Mouse (Mus musculus) forebrain, embryonic 13.5 days (tissue): ENCODE data around the gene Gmds. TPM values are rescaled to one million over a fixed set of nuclear protein-coding genes. Genes with fewer than 3 reads are reported as not detected.

Experiments used
- ATAC-seq: fragments of 200-750 bp; cut with Nextera tagmentation; 2 replicates; pipeline ENCODE4 v1.8.0; 2017
- H3K27ac ChIP-seq: fragments of 300-500 bp; sonication (generic); 2 replicates; pipeline ENCODE4 v1.5.1; 2015; ENCODE audit warnings: inconsistent platforms, mild to moderate bottlenecking, moderate library complexity
- H3K27me3 ChIP-seq: fragments of 300-500 bp; sonication (generic); 2 replicates; pipeline ENCODE4 v1.6.1; 2015; ENCODE audit warnings: mild to moderate bottlenecking, inconsistent platforms
- H3K36me3 ChIP-seq: fragments of 300-500 bp; sonication (generic); 2 replicates; pipeline ENCODE4 v1.6.1; 2015; ENCODE audit warnings: mild to moderate bottlenecking, inconsistent platforms; ENCODE audit not compliant: poor library complexity, severe bottlenecking
- H3K4me1 ChIP-seq: fragments of 300-500 bp; sonication (generic); 2 replicates; pipeline ENCODE4 v1.6.1; 2015; ENCODE audit warnings: inconsistent platforms
- H3K4me2 ChIP-seq: fragments of 300-500 bp; sonication (generic); 2 replicates; pipeline ENCODE4 v1.6.1; 2015; ENCODE audit warnings: inconsistent platforms, mild to moderate bottlenecking, moderate library complexity
- H3K4me3 ChIP-seq: fragments of 300-500 bp; sonication (generic); 2 replicates; pipeline ENCODE4 v1.5.1; 2015; ENCODE audit warnings: mild to moderate bottlenecking, inconsistent platforms
- H3K9ac ChIP-seq: fragments of 300-500 bp; sonication (generic); 2 replicates; pipeline ENCODE4 v1.6.1; 2015; ENCODE audit warnings: mild to moderate bottlenecking, inconsistent platforms
- H3K9me3 ChIP-seq: fragments of 300-500 bp; sonication (generic); replicated peaks from 2 replicates; pipeline ENCODE4 v1.6.1; 2016; ENCODE audit warnings: inconsistent platforms
- WGBS: fragments of 180-500 bp; shearing (Covaris S2); methylation state at CpG from one replicate; pipeline ENCODE4 v1.1.7; 2015; 5-methylcytosine and 5-hydroxymethylcytosine counted together
- polyA plus RNA-seq: library from polyadenylated mRNA; unstranded; fragments of >200 nt; fragmentation: Nextera tagmentation; extraction: Ambion mirVana; gene quantifications from 2 replicates; pipeline ENCODE4 v1.2.1, GENCODE M21; 2015

Gmds gene
- polyA plus RNA-seq, 1 experiment from 2014 or later, result 28.5 TPM

DNA sequence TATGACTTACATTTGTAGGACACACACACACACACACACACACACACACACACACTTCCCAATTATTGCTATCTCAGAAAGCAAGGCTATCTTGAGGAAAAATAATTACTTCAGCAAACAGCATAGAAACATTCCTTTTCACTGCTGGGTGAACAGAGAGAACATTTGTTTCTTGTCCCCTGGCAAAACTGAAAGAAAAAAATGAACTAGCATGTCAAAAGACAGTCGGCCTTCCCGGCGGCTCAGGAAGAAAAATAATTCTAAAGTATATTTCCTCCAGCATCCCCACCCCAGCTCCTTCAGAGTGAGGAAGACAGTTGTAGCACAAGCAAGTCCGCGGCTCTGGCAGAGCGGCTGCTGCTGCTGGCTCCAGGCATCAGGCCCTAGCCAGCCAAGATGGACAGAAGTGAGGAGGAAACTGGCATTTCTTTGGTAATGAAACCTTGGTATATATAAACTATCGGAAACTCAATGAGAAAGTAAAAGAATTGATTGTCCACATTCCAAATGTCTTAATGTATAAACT is 330.4 kb downstream of the Gmds start:
- H3K27me3 ChIP-seq, result no peaks in the 10 kb centered on the region
- no peak overlapping the region for H3K4me3 ChIP-seq
- no peak overlapping the region for H3K4me2 ChIP-seq
- H3K9ac ChIP-seq, result no peak overlapping the region
- WGBS, result 67% methylated on average over 7 of the region's 7 CpGs
- no peaks in the 10 kb centered on the region for H3K9me3 ChIP-seq
- H3K27ac ChIP-seq, result no peak overlapping the region
- no peaks in the 10 kb centered on the region for H3K4me1 ChIP-seq
- H3K36me3 ChIP-seq, result no peaks in the 10 kb centered on the region
- no peak for ATAC-seq

DNA sequence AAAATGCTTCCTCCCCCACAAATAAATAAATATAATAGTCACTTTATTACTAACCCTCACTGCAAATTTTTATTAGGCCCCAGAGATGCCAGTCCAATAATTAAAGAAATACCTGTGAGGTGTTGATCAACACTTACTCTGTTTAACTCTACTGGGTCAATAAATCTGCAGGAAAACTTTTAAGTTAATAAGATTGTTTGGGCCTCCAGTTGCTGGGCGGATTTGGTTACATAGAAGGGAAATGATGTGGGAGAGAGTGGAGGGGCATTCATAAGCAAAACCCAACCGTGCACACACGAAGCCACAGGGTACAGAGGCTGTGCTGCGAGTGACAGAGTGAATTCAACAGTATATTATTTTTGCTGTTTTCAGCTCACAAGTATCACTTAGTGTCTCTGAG is 345.1 kb downstream of the Gmds start:
- no peaks in the 10 kb centered on the region for H3K27me3 ChIP-seq
- ATAC-seq, result no peak
- no peak overlapping the region for H3K4me3 ChIP-seq
- H3K4me2 ChIP-seq, result no peak overlapping the region
- H3K4me1 ChIP-seq, result 0 out of 2 replicates have a peak, but pooled peaks cover 8% of the 10 kb centered on the region
- 0 out of 2 replicates have a peak, but pooled peaks cover 3% of the 10 kb centered on the region for H3K9me3 ChIP-seq
- no peaks in the 10 kb centered on the region for H3K36me3 ChIP-seq
- H3K9ac ChIP-seq, result no peak overlapping the region
- H3K27ac ChIP-seq, result no peak overlapping the region
- WGBS, result 64% methylated on average over 4 of the region's 4 CpGs

DNA sequence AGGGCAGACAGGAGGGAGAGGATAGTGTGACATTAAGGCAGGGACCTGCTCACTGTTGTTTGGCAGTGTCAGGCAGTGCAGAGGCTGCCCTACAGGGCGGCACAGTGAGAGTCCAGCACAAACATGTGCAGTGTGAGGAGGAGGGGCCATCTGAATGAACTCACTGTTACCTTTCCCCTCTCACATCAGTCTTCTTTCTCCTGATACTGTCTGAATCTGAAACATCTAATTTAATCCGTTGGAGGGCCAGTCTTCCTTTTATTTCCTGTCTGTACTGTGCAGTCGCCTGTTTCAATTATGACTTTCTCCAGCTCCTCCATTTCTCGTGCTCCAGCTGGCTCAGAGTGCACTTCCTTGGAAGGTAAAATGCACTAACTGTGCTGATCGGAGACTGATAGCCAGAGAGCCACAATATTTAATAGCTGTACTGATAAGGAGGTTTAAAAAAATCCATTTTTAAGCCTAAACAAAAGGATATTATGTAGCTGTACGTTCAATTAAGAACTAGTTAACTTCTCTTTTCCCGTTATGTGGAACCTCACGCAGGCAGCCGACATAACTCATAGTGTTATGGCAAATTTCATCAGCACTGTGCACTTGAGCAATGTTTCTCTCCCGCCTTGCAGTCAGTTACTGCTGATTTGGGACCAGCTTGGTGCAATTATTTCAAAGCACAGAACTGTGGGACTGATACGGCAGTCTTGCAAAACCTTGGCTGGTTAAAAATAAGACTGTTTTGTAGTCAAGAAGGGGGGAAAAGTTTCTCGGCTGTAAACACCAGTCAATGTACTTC is 345.9 kb downstream of the Gmds start:
- no peak overlapping the region for H3K4me3 ChIP-seq
- 0 out of 2 replicates have a peak, but pooled peaks cover 8% of the 10 kb centered on the region for H3K4me1 ChIP-seq
- no peak overlapping the region for H3K27ac ChIP-seq
- 0 out of 2 replicates have a peak, but pooled peaks cover 3% of the 10 kb centered on the region for H3K9me3 ChIP-seq
- H3K36me3 ChIP-seq, result no peaks in the 10 kb centered on the region
- no peak overlapping the region for H3K9ac ChIP-seq
- no peak overlapping the region for H3K4me2 ChIP-seq
- H3K27me3 ChIP-seq, result no peaks in the 10 kb centered on the region
- 55% methylated on average over 12 of the region's 12 CpGs for WGBS
- peak; percentile 75 for ATAC-seq

DNA sequence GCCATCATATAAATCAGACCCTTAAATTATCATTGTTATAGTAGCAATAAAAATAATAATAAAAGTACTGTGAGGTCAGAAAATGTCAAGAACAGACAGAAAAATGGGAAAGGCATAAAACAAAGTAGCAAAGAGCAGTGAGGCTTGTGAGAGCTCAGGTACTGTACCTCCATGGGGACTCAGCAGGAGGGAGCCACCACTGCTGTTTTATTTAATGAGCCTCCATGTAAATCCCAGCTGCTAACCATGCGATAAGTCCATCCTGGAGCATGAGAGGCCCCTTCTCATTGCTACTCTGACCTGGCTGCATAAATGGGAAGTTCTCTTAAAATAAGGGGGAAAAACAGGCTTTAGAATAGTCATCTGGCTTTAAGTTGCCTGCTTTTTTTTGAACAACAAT is 357.3 kb downstream of the Gmds start:
- no peaks in the 10 kb centered on the region for H3K27me3 ChIP-seq
- H3K4me1 ChIP-seq, result no peaks in the 10 kb centered on the region
- ATAC-seq, result no peak
- H3K27ac ChIP-seq, result no peak overlapping the region
- no peak overlapping the region for H3K4me3 ChIP-seq
- no peaks in the 10 kb centered on the region for H3K9me3 ChIP-seq
- H3K9ac ChIP-seq, result no peak overlapping the region
- WGBS, result 92% methylated on average over 1 of the region's 1 CpGs
- H3K4me2 ChIP-seq, result no peak overlapping the region
- no peaks in the 10 kb centered on the region for H3K36me3 ChIP-seq

DNA sequence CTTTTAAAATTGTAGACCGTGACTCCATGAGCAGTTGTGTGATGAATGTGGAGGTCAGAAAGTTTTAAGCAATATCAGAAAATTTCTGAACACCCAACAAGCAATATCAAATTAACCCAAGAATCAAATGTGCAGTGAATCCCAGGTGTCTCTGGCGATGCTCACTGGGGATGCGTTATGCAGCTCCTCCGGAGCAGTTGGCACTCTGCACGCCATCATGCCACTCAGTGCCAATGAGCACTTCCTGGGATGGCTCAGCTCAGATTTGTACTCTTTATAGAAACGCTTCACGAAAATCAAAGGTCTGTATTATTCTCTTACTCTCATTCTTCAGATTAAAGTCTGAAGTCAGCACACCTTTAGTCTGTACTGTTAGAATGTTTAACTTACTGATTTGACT is 360.4 kb downstream of the Gmds start:
- 93% methylated on average over 7 of the region's 7 CpGs for WGBS
- H3K4me1 ChIP-seq, result no peaks in the 10 kb centered on the region
- no peaks in the 10 kb centered on the region for H3K27me3 ChIP-seq
- H3K36me3 ChIP-seq, result no peaks in the 10 kb centered on the region
- H3K27ac ChIP-seq, result no peak overlapping the region
- H3K9me3 ChIP-seq, result no peaks in the 10 kb centered on the region
- no peak overlapping the region for H3K9ac ChIP-seq
- H3K4me3 ChIP-seq, result no peak overlapping the region
- no peak for ATAC-seq
- no peak overlapping the region for H3K4me2 ChIP-seq

DNA sequence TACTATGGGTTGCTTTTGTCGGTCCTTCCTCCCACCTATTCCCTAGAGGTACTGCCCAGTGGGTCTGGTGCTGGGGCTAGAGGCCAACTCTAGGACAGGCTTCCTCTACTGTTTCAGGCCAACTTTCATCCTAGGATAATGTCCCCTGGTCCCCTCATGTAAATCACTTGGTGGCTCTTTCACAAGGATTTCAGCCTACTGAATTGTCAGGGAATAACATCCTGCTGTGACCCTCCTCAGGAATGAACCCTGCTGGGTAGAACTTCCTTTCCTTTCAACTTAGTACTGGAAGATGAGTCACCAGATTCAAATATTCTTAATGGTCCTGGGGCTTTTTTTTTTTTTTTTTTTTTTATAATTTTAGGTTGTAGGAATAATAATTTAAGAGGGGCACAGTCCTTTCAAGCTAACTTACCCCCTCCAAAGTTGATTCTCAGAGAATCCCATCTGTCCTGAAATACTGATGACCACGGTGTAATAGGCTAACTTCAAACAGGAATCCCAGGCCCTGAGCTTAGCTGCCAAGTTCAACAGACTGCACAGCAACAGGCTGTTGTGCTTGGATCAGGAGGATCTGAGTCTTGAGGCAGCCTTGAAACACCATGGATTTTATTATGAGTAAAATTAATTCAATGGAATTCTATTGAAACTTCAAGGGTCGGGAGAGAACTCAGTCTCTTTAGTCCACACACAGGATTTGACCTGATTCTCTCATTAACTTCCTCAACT is 363.6 kb downstream of the Gmds start:
- no peaks in the 10 kb centered on the region for H3K36me3 ChIP-seq
- H3K4me3 ChIP-seq, result no peak overlapping the region
- ATAC-seq, result no peak
- H3K4me1 ChIP-seq, result 0 out of 2 replicates have a peak, but pooled peaks cover 7% of the 10 kb centered on the region
- no peak overlapping the region for H3K4me2 ChIP-seq
- no peaks in the 10 kb centered on the region for H3K9me3 ChIP-seq
- peak overlapping the region; percentile 40; the same call in 1 of the 2 replicates for H3K27ac ChIP-seq
- no peaks in the 10 kb centered on the region for H3K27me3 ChIP-seq
- no peak overlapping the region for H3K9ac ChIP-seq
- 48% methylated on average over 3 of the region's 3 CpGs for WGBS

DNA sequence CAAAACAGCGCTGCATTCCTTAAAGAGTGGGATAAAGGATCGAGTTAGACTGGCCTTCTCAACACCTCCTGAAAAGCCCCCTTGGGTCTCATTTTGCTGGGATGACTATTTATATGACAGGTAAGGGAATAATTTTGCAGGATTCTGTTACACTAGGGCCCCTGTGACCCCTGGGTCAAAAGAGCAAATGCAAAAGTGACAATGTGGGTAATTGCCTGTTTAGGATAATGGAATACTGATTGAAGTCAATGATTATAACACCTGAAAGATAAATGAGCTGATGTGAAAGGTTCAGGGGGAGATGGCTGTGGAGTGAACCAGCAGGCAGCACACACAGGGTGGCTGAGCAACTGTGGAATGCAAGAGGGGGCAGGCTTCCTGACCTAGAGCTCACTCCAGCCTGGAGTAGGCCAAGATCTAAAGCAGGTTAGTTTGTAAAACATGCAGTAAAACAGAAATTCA is 367.5 kb downstream of the Gmds start:
- 43% methylated on average over 2 of the region's 2 CpGs for WGBS
- no peak overlapping the region for H3K4me2 ChIP-seq
- H3K9me3 ChIP-seq, result no peaks in the 10 kb centered on the region
- no peak overlapping the region for H3K27ac ChIP-seq
- H3K36me3 ChIP-seq, result no peaks in the 10 kb centered on the region
- no peak overlapping the region for H3K9ac ChIP-seq
- H3K4me1 ChIP-seq, result 0 out of 2 replicates have a peak, but pooled peaks cover 7% of the 10 kb centered on the region
- H3K4me3 ChIP-seq, result no peak overlapping the region
- no peak for ATAC-seq
- no peaks in the 10 kb centered on the region for H3K27me3 ChIP-seq

DNA sequence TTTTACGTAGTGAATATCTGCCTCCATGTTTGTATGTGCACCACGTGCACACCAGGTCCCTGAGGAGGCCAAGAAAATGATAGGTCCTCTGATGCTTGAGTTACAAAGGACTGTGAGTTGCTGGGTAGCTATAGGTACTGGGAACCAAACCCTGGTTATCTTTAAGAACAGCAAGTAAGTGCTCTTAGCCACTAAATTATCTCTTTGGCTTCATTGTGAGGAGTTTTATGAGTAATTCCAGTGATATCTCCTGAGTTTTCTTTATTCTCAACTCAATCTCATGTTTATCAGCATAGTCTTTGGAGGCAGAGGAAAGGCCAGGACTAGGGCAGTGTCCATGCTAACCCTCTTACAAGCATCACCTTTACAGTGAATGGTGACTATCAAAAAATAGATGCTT is 370.3 kb downstream of the Gmds start:
- H3K27me3 ChIP-seq, result no peaks in the 10 kb centered on the region
- 97% methylated on average over 2 of the region's 2 CpGs for WGBS
- no peaks in the 10 kb centered on the region for H3K9me3 ChIP-seq
- no peak overlapping the region for H3K4me2 ChIP-seq
- H3K27ac ChIP-seq, result no peak overlapping the region
- no peak overlapping the region for H3K4me3 ChIP-seq
- no peaks in the 10 kb centered on the region for H3K36me3 ChIP-seq
- no peak overlapping the region for H3K9ac ChIP-seq
- no peak for ATAC-seq
- H3K4me1 ChIP-seq, result 0 out of 2 replicates have a peak, but pooled peaks cover 7% of the 10 kb centered on the region

DNA sequence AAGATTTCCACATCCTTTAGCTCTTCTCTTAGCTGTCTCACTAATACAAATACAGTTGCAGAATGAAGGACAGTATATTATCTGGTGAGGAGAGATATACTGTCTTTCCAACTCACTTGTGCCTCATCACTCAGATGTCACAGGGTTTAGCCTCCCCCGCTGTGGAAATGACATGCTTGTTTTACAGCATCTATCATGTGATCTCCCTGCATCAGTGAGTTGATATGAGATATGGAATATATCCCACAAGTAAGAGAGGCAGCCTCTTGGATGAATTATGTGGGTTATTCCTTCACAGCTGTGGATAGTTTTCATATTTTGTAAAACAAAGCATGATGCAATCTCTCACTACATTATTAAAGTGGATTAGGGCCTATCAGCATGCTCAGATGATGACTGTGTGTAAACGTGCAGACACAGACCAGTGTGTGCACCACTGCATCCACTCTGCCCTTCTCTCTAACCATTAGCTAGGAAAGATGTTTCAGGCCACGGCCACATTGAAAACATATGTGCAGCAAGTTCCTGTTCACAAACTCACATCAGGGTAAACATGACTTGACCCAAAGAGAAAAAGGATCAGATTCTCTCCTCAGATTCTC is 371.5 kb downstream of the Gmds start:
- no peak for ATAC-seq
- Histone ChIP-seq H3K9me3 (no peaks in the 10 kb centered on the region), H3K9ac (no peak overlapping the region), H3K27me3 (no peaks in the 10 kb centered on the region), H3K4me3 (no peak overlapping the region), H3K4me2 (no peak overlapping the region), H3K27ac (no peak overlapping the region), H3K4me1 (0 out of 2 replicates have a peak, but pooled peaks cover 7% of the 10 kb centered on the region), H3K36me3 (no peaks in the 10 kb centered on the region)
- 74% methylated on average over 3 of the region's 3 CpGs for WGBS

DNA sequence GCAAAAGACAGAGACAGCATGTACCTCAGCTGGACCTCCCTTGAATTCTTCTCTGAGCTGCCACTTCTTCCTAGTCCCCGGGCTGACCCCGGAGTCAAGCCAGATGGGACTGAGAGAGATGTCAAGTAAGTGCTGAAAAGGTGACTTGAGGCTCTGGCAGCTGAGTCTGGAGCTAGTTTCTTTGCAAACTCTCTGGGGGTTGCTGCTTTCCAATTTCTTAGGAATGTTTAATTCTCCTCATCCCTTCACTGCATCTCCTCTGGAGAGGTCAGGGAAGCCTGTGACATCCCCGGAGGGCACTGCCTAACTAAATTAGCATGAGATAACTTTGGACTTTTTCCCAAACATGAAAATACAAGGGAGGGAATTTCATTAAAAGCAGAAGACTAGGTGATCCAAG is 378.0 kb downstream of the Gmds start:
- ATAC-seq, result no peak
- 46% methylated on average over 3 of the region's 3 CpGs for WGBS
- Histone ChIP-seq H3K27me3 (no peaks in the 10 kb centered on the region), H3K27ac (no peak overlapping the region), H3K9me3 (no peaks in the 10 kb centered on the region), H3K4me2 (no peak overlapping the region), H3K36me3 (no peaks in the 10 kb centered on the region), H3K9ac (no peak overlapping the region), H3K4me3 (no peak overlapping the region), H3K4me1 (no peaks in the 10 kb centered on the region)

DNA sequence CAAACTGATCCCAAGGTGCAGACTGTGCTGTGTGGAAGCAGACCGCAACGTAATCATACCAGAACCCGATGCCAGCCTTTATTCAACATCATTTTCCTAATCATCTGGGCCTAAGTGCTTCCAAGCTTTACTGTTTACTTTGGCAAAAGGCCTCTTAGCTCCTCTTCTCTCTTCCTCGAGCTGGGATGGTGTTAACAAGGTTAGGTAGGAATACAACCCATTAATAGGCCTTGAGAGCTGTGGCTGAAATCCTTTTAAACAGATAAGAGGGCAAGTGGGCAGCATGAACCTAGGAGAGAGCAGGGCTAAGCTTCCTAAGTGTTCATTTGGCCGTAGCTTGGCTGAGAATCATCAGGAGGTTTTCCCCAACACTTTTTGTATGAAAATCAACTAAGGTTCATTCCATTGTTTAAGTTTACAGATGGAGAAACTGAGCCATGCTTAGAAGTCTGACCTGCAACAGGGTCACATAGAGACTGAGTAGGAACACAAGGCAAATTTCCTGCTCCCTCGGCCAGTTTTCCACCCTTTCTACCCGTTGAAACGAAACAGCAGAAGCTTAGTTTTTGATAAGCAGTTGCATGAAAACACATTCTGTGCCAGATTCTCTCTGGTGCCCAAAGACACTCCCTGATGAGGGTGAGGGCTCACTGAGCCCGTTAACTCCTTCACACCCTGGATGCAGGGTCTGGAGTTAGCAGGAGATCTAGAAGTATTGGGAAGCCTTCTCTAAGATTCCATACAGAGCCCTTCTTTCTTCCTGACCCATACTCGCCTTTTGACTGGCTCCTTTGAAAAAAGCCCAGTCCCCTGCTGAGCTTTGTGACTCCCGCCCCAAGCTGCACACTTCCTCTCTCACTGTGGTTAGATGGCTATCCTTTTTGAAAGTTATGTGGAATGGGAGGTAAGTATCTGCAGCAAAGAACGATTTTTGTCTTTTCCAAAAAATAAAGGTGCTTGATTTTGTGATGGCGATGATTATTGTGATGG is 379.9 kb downstream of the Gmds start:
- H3K27ac ChIP-seq, result no peak overlapping the region
- no peak overlapping the region for H3K9ac ChIP-seq
- no peaks in the 10 kb centered on the region for H3K27me3 ChIP-seq
- WGBS, result 52% methylated on average over 13 of the region's 13 CpGs
- H3K4me1 ChIP-seq, result no peaks in the 10 kb centered on the region
- no peak overlapping the region for H3K4me2 ChIP-seq
- no peaks in the 10 kb centered on the region for H3K36me3 ChIP-seq
- no peak overlapping the region for H3K4me3 ChIP-seq
- H3K9me3 ChIP-seq, result no peaks in the 10 kb centered on the region
- no peak for ATAC-seq
